Mouse (Mus musculus): ENCODE measurements around the gene Rnf8. TPM values are rescaled to one million over a fixed set of nuclear protein-coding genes. Genes with fewer than 3 reads are reported as not detected.
A peak's percentile ranks its signal among the peaks of the same experiment; 100 is the strongest.

The Rnf8 gene
- polyA plus RNA-seq (2016; fragmentation: Nextera tagmentation; extraction: Ambion mirVana), result 117 and 119 TPM in 2 replicates

GRCm38 (mm10) chr17:29614115-29615023 is at the start of gene Rnf8, which contains the start of gene Gm28043:
Gene Rnf8, plus strand, starts transcription at chr17:29614790.
Gene Gm28043, plus strand, starts transcription at chr17:29614876.
- H3K36me3 ChIP-seq (replicated peaks), result peaks cover 24% of the 10 kb centered on the region
- peak within 1 kb of the TSS; percentile 97 for H3K27ac ChIP-seq (replicated peaks)
- H3K4me3 ChIP-seq, result peak within 1 kb of the TSS; percentile 100
- WGBS, result 2% methylated on average over 52 of the region's 52 CpGs
- no peaks in the 10 kb centered on the region for H3K27me3 ChIP-seq (replicated peaks; ENCODE audit: low read depth, poor library complexity, severe bottlenecking)
- H3K4me1 ChIP-seq, result peaks cover 42% of the 10 kb centered on the region
- peak; percentile 96 for DNase-seq (ENCODE audit: low spot score)
- H3K9me3 ChIP-seq, result no peaks in the 10 kb centered on the region

- Histone ChIP-seq H3K4me1 (no peaks in the 10 kb centered on the region), H3K27ac (replicated peaks) (no peak overlapping the region), H3K36me3 (replicated peaks) (peaks cover 69% of the 10 kb centered on the region), H3K27me3 (replicated peaks; ENCODE audit: low read depth, poor library complexity, severe bottlenecking) (no peaks in the 10 kb centered on the region), H3K9me3 (no peaks in the 10 kb centered on the region), H3K4me3 (no peak overlapping the region)
- DNase-seq (ENCODE audit: low spot score), result no peak
- WGBS, result 99% methylated on average over 5 of the region's 5 CpGs
Observed at GRCm38 (mm10) chr17:29565521-29565920, 49.1 kb upstream of the Rnf8 start.

DNA sequence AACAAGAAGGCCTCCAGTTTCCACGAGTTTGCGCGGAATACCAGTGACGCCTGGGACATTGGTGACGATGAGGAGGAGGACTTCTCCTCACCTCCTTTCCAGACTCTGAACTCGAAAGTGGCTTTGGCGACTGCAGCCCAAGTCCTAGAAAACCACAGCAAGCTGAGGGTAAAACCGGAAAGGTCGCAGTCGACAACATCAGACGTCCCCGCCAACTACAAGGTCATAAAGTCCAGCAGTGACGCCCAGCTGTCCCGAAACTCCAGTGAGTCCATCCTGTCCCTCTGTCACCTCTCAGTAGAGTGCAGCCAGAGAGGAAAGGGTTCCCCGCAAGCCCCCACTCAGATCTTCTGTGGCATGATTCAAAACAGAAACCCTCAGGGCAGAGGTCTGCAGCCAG is 46.2 kb upstream of the Rnf8 start:
- Histone ChIP-seq H3K36me3 (replicated peaks) (peaks cover 92% of the 10 kb centered on the region), H3K4me3 (no peak overlapping the region), H3K27ac (replicated peaks) (no peak overlapping the region), H3K4me1 (no peaks in the 10 kb centered on the region), H3K27me3 (replicated peaks; ENCODE audit: low read depth, poor library complexity, severe bottlenecking) (no peaks in the 10 kb centered on the region), H3K9me3 (no peaks in the 10 kb centered on the region)
- 88% methylated on average over 15 of the region's 15 CpGs for WGBS
- DNase-seq (ENCODE audit: low spot score), result no peak

- no peaks in the 10 kb centered on the region for H3K4me1 ChIP-seq
- H3K27me3 ChIP-seq (replicated peaks; ENCODE audit: low read depth, poor library complexity, severe bottlenecking), result no peaks in the 10 kb centered on the region
- no peaks in the 10 kb centered on the region for H3K9me3 ChIP-seq
- peaks cover 95% of the 10 kb centered on the region for H3K36me3 ChIP-seq (replicated peaks)
- H3K4me3 ChIP-seq, result no peak overlapping the region
- H3K27ac ChIP-seq (replicated peaks), result no peak overlapping the region
- 89% methylated on average over 6 of the region's 6 CpGs for WGBS
- DNase-seq (ENCODE audit: low spot score), result no peak
Observed at GRCm38 (mm10) chr17:29569831-29570230, 44.8 kb upstream of the Rnf8 start.

DNA sequence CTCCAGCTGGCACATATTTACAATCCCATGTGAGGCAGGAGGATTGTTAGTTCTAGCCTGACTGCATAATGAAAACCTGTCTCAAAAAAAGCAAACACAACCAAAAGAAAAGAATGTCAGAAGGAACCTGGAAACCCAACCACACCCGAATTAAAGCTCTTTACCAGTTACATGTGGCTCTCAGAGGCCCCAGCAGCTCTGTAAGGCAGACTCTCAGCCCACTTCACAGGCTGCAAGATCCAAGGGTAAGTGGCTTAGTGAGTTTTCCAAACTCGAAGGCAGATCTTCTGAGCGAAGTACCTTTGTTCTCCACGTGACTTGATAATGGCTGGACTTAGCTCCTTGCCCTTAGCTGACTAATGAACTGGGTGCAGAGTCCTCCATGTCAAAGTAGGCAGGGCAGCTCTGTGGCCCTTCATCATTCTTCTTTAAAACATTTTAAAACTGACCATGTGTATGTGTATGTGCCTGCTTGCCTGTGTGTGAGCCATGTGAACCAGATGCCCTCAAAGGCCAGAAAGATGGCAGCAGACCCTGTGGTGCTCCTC is 34.9 kb upstream of the Rnf8 start:
- H3K9me3 ChIP-seq, result no peaks in the 10 kb centered on the region
- 85% methylated on average over 4 of the region's 4 CpGs for WGBS
- DNase-seq (ENCODE audit: low spot score), result no peak
- H3K4me1 ChIP-seq, result peaks cover 18% of the 10 kb centered on the region
- H3K27ac ChIP-seq (replicated peaks), result no peak overlapping the region
- no peaks in the 10 kb centered on the region for H3K27me3 ChIP-seq (replicated peaks; ENCODE audit: low read depth, poor library complexity, severe bottlenecking)
- no peak overlapping the region for H3K4me3 ChIP-seq
- peaks cover 89% of the 10 kb centered on the region for H3K36me3 ChIP-seq (replicated peaks)

GRCm38 (mm10) chr17:29583569-29583968 is 31.0 kb upstream of the Rnf8 start:
- H3K27me3 ChIP-seq (replicated peaks; ENCODE audit: low read depth, poor library complexity, severe bottlenecking), result no peaks in the 10 kb centered on the region
- H3K36me3 ChIP-seq (replicated peaks), result peaks cover 75% of the 10 kb centered on the region
- DNase-seq (ENCODE audit: low spot score), result no peak
- H3K4me3 ChIP-seq, result no peak overlapping the region
- 80% methylated on average over 5 of the region's 5 CpGs for WGBS
- no peak overlapping the region for H3K27ac ChIP-seq (replicated peaks)
- H3K4me1 ChIP-seq, result peaks cover 8% of the 10 kb centered on the region; the same call in 1 of the 2 replicates
- no peaks in the 10 kb centered on the region for H3K9me3 ChIP-seq

- WGBS, result 78% methylated on average over 5 of the region's 5 CpGs
- Histone ChIP-seq H3K4me1 (peaks cover 15% of the 10 kb centered on the region), H3K27ac (replicated peaks) (no peak overlapping the region), H3K9me3 (no peaks in the 10 kb centered on the region), H3K36me3 (replicated peaks) (peaks cover 68% of the 10 kb centered on the region), H3K27me3 (replicated peaks; ENCODE audit: low read depth, poor library complexity, severe bottlenecking) (no peaks in the 10 kb centered on the region), H3K4me3 (no peak overlapping the region)
- no peak for DNase-seq (ENCODE audit: low spot score)
Observed at GRCm38 (mm10) chr17:29584306-29584705, 30.3 kb upstream of the Rnf8 start.

DNA sequence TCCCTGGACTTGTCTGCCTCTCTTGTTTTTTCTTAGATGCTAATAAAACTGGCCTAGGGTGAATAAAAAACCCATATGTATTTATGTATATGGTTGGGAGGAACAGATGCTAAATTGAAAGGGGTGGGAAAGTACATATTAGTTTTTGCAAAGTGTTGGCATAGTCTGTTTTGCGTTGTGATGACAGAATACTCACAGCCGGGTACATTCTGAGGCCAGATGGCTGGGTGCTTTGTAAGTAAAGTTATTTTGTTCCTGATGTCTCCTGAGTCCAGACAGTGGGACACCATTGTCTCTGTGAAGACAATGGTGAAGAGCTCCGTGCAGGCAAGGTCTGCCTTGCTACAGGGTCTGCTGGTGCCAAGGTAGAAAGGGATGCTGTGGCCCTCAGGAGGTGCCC is 29.9 kb upstream of the Rnf8 start:
- Histone ChIP-seq H3K27ac (replicated peaks) (no peak overlapping the region), H3K27me3 (replicated peaks; ENCODE audit: low read depth, poor library complexity, severe bottlenecking) (no peaks in the 10 kb centered on the region), H3K9me3 (no peaks in the 10 kb centered on the region), H3K4me3 (no peak overlapping the region), H3K36me3 (replicated peaks) (peaks cover 63% of the 10 kb centered on the region), H3K4me1 (peaks cover 19% of the 10 kb centered on the region)
- DNase-seq (ENCODE audit: low spot score), result no peak
- WGBS, result 77% methylated on average over 3 of the region's 3 CpGs

- peaks cover 21% of the 10 kb centered on the region for H3K4me1 ChIP-seq
- H3K27me3 ChIP-seq (replicated peaks; ENCODE audit: low read depth, poor library complexity, severe bottlenecking), result no peaks in the 10 kb centered on the region
- H3K9me3 ChIP-seq, result no peaks in the 10 kb centered on the region
- no peak overlapping the region for H3K4me3 ChIP-seq
- no peak overlapping the region for H3K27ac ChIP-seq (replicated peaks)
- peaks cover 57% of the 10 kb centered on the region for H3K36me3 ChIP-seq (replicated peaks)
- WGBS, result 82% methylated on average over 6 of the region's 6 CpGs
- DNase-seq (ENCODE audit: low spot score), result no peak
Observed at GRCm38 (mm10) chr17:29585446-29585845, 29.1 kb upstream of the Rnf8 start.

GRCm38 (mm10) chr17:29586921-29587320 is 27.7 kb upstream of the Rnf8 start:
- H3K9me3 ChIP-seq, result no peaks in the 10 kb centered on the region
- H3K27me3 ChIP-seq (replicated peaks; ENCODE audit: low read depth, poor library complexity, severe bottlenecking), result no peaks in the 10 kb centered on the region
- no peak for DNase-seq (ENCODE audit: low spot score)
- H3K36me3 ChIP-seq (replicated peaks), result peaks cover 44% of the 10 kb centered on the region
- WGBS, result 89% methylated on average over 9 of the region's 9 CpGs
- H3K4me3 ChIP-seq, result no peak overlapping the region
- H3K27ac ChIP-seq (replicated peaks), result no peak overlapping the region
- H3K4me1 ChIP-seq, result peaks cover 21% of the 10 kb centered on the region

GRCm38 (mm10) chr17:29589221-29589898 is 25.2 kb upstream of the Rnf8 start:
- H3K27me3 ChIP-seq (replicated peaks; ENCODE audit: low read depth, poor library complexity, severe bottlenecking), result no peaks in the 10 kb centered on the region
- 61% methylated on average over 11 of the region's 11 CpGs for WGBS
- peaks cover 14% of the 10 kb centered on the region for H3K4me1 ChIP-seq
- H3K36me3 ChIP-seq (replicated peaks), result peaks cover 36% of the 10 kb centered on the region
- peak; percentile 21 for DNase-seq (ENCODE audit: low spot score)
- no peak overlapping the region for H3K4me3 ChIP-seq
- H3K9me3 ChIP-seq, result no peaks in the 10 kb centered on the region
- peak overlapping the region; percentile 57 for H3K27ac ChIP-seq (replicated peaks)

DNA sequence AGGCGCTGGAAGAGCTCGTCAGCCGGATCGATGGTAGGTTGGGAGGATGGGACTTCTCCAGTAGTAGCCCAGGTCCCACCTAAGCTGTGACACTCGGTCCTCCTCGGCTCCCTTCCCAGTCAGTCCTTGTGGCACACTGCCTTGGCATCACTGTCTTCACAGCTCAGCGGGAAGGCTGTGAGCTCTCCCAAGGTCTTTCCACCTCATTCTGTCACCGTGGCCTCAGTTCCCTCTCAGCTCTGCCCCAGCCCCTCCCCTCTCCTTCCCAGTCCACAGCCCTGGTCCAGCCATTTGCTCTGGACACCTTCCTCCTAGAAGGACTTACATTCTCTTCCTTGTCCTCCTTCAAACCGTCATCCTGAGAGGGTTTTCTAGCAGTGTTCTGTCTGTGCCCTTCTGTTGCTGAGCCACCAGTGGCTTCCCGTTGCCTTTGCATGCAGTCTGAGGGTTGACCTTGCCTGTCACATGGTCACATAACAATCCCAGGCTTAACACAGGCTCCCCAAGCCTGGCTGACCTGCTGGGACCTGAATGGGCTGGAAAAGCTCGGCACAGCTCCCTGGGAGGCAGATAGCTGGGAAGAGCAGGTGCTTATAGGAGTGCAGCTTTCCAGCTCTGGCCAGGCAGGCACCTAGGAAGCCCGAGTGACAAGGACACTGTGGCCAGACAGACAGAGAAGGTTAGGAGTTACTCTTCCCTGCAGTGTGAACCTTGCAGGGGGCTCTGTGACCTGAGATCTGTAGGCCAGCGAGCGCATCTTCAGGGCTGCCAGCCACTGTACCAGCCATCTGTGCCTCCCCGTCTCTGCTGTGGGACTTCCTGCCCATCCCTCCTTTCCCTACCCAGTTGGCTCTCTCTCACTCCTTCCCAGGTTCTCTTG is 18.5 kb upstream of the Rnf8 start:
- WGBS, result 85% methylated on average over 15 of the region's 15 CpGs
- Histone ChIP-seq H3K4me1 (peaks cover 12% of the 10 kb centered on the region), H3K9me3 (no peaks in the 10 kb centered on the region), H3K36me3 (replicated peaks) (peaks cover 72% of the 10 kb centered on the region), H3K27ac (replicated peaks) (peak overlapping the region; percentile 44; the same call in 1 of the 2 replicates), H3K27me3 (replicated peaks; ENCODE audit: low read depth, poor library complexity, severe bottlenecking) (no peaks in the 10 kb centered on the region), H3K4me3 (no peak overlapping the region)
- DNase-seq (ENCODE audit: low spot score), result no peak

Data from embryonic facial prominence, embryonic 10.5 days (tissue).